Mouse (Mus musculus): ENCODE measurements around the gene Rps27a. TPM values are rescaled to one million over a fixed set of nuclear protein-coding genes. Genes with fewer than 3 reads are reported as not detected.
A peak's percentile ranks its signal among the peaks of the same experiment; 100 is the strongest.
"Not testable (repeated sequence)": the region's sequence is repeated elsewhere in the genome, so short reads cannot be mapped to it uniquely, and the experiment has no call there.

The Rps27a gene
- total RNA-seq (2021), result 100 to 1,000 TPM; 479 to 533 TPM
- long read RNA-seq, experiment 1, transcript Rps27a-202 (6 exons, 791 nt), result major isoform, 80 of 95 reads
- long read RNA-seq, experiment 1, transcript Rps27a-201 (5 exons, 637 nt), result minor isoform, 8 of 95 reads
- long read RNA-seq, experiment 1, partial matches to known transcripts, result 0 of 95 reads
- long read RNA-seq, experiment 1, other reads (novel, unspliced or antisense), result 7 of 95 reads
- long read RNA-seq, experiment 2, transcript Rps27a-202 (6 exons, 791 nt), result major isoform, 93 of 116 reads
- long read RNA-seq, experiment 2, transcript Rps27a-201 (5 exons, 637 nt), result minor isoform, 12 of 116 reads
- long read RNA-seq, experiment 2, partial matches to known transcripts, result 0 of 116 reads
- long read RNA-seq, experiment 2, other reads (novel, unspliced or antisense), result 9 of 116 reads

DNA sequence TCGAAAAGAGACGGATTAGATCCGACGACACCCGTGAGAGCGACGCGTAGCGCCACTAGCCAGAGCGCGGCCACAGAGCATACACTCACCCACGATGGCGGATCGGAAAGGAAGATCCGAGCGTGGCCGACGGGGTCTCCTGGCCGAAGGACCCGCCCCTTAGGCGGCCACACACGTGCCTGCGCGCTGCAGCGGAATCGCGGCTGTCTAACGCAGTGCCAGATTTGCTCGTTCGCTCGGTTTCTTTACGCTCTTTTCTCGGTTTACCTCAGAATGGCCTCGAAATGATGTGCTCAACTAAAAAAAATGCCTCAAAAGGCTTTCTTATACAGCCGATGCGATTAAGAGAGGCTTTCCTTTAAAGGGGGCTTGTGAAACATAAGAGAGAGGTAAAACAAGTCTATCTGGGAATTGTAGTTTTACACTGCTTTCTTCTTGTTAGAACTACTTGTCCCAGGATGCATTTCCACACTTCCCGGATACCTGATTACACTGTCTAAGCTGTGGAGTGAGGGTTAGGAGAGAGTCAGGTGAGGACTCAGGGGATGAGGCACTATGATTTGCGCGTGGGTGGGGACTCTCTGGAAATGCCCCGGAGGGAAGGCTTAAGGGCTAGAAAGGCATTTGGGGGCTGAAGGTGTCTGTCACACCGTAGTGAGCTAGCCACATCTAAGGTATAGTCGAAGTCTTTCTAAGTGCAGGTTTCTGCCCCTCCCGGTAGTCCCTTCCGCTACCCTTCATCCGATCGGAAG, at the start of gene Rps27a, which contains the start of gene Clhc1:
TSS of gene Rps27a (minus strand) at position 358 of the 752 bp plus-strand sequence.
TSS of gene Clhc1 (plus strand) at position 199 of the 752 bp plus-strand sequence.
- peak; percentile 93 to 94 for DNase-seq (ENCODE audit: low spot score in 2 of 2)

DNA sequence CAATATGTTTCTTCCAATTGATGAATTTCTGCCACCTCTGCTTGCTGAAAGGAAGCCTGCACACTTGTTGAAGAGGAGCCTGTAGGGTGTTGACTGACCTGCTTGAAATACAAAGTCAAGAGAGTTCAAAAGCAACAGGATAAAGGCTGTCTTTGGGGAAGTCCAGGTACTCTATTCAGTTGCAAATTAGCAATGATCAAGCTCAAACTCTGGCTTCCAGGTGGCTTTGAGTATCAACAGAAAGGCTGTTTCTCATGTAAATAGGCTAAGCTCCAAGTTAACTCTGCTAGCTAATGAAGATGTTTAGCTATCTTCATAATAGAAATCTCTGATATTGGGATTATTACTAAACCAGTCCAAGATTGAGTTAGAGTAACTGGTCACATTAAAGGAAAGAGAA, 49.2 kb upstream of the Rps27a start:
- no peak for DNase-seq (ENCODE audit: low spot score in 2 of 2)

DNA sequence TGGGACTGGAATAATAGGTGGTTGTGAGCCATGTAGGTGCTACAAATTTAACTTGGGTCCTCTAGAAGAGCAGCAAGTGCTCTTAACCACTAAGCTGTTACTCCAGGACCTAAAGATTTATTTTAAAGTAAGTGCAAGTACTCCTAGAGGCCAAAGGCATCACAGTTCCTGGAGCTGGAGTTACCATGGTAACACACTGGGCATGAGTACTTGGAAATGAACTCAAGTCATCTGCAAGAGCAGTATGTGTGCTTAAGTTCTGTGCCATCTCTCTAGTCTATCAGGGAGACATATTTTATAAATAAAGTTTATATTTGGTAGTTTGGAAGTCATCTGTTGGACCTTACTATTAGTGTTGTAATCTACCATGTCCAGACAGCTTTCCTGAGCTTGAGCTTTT, 47.3 kb upstream of the Rps27a start:
- no peak for DNase-seq (ENCODE audit: low spot score in 2 of 2)

DNA sequence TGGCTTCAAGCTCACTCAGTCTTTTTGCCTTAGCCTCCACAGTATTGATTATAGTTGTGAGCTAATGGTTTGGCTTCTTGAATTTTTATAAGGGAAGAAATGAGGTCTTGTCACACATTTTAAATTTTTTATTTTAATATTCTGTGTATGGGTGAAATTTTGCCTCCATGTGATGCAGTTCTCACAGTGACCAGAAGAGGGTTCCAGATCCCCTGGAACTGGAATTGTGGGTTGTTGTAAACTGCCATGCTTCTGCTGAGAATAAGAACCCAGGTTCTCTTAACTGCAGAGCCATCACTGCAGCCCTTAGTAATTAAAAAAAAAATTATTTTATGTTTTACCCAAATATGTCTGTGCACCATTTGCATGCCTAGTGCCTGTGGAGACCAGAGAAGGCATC, 31.7 kb upstream of the Rps27a start:
- DNase-seq (ENCODE audit: low spot score in 2 of 2), result no peak

DNA sequence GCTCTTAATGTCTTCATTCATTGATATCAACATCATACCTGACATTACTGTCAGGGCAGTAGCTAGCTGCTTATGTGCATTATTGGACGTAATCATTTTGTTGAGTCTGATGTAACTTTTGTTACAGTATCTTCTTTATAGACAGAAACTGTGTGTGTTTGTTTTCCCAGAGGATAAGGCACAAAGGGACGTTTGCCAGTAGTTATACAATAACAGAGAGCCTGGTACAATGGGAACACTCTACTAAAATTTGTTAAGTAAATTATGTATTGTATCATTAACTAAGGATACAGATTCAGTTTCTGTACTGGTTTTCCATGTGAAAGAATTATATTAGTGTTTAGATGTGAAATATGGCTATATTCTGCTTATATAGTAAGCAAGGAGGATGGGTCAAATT, 24.7 kb upstream of the Rps27a start:
- no peak for DNase-seq (ENCODE audit: low spot score in 2 of 2)

DNA sequence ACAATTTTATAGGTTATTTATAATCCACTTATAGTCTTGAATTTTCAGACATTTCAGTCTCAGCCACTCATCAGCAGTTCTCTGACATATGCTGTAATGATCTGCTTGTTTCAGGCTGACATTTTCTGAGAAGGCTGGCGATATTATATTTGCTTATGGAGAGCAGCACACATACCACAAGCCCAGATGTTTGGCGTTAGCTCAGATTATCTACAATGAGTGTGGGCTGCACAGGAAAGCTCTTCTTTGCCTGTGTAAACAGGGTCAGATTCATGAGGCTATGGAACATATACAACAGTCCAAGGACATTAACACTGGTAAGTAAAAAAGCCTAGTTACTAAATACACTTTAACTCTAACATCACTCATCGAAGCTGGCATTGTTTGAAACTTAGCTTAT, 23.6 kb upstream of the Rps27a start:
- DNase-seq (ENCODE audit: low spot score in 2 of 2), result no peak

DNA sequence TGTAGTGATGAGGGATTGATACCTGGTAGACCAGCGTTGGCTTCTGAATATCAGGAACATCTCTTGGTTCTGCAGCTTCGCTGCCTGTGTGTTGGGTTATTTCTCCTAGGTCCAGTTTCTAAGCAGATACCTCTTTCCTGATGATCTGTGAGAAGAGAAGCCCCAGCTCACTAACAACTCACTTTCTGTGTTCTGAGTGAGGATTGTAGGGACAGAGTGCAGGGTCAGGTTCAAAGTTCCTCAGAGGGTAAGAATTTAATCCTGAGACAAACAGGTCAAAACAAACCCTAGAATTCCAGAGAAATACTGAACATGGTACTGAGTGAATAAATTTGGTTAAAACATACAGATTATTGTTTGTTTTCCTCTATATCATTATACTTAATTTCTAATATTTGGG, 15.5 kb upstream of the Rps27a start:
- no peak for DNase-seq (ENCODE audit: low spot score in 2 of 2)

DNA sequence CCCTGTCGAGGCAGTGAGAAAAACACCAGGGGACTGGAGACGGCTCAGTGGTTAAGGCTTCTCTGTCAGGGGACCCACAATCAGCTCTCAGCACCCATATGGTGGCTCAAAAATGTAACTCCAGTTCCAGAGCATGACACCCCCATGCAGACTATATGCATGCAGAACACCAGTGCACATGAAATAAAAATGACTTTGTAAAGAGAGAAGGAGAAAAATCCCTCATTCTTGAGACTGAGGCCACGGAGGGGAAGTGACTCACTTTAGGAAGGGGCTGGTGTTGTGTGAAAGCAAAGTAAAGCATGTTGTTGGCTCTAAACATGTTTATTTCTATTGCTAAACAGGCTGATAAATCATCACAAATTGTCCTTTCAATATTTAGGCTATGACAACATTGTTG, 13.1 kb upstream of the Rps27a start:
- no peak for DNase-seq (ENCODE audit: low spot score in 2 of 2)

DNA sequence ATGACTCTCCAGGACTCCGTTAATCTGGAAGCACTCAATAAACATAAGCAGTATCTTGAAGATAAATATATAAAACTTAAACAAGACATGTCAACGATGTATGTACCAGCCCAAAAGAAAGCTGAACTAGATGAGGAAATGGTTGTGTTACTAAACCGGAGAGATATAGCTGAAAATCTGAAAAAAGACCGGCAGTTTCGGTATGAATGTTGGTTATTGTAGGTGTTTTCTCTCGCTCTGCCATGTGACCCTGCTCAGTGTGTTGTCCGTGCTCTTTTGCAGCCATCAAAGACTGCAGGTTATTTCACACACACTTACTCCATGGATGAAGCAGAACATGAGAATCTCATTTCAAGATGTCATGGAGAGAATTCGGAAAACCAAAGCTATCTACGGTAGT, 12.5 kb upstream of the Rps27a start:
- no peak for DNase-seq (ENCODE audit: low spot score in 2 of 2)

DNA sequence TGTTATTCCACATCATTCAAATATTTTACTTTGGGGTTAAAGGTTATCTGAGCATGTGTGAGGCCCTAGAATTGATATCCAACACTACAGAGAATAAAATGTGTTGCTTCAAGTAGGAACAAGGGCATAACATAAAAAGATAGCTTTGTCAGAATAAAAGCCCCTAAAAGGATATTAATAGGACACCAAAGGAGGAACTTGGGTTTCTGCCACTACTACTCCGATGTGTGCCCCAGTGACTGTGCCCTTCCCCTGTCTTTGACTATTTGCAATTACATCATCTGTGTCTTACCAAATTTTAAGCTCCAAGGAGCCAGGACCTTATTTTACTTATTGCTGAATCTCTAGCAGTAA, 1.5 kb upstream of the Rps27a start:
- DNase-seq (ENCODE audit: low spot score in 2 of 2), result no peak

DNA sequence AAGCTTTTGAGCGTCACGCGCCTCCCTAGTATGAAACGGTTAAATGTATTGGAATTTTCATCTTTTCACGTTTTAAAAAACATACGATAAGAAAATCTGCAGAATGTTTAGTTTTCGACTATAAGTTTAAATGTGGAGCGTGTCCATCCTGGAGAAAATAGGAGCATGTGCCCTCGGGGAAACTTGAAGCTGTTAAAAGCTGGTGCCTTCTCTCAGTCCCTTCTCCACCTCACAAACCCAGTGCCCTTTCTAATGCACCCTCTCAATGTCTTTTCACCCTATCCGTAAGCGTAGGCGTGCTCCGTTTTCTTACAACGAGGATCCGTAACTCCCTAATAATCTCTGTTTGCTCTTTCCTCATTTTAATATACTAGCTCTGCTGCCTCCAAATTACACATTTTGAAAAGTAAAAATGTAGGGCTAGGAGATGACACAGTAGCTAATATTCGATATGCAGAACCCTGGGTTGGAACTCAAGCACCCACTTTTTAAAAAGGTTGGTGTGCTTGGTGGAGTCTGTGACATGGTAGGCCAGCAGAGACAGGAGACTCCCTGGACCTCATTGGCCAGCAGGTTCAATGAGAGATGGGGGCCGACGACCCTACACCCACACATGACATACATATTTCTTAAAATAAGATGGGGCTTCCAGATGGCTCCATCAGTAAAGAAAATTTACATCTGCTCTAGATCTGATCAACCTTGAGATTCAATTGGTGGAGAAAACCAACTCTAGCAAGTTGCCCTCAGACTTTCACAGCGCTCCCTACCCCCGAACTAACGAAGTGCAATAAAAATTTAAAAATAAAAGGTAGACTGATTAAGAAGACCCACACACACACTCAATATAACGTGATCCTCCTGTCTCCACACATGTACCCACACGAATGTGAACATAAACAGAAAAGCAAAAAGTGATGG, 855 bp upstream of the Rps27a start:
- no peak for DNase-seq (ENCODE audit: low spot score in 2 of 2)

DNA sequence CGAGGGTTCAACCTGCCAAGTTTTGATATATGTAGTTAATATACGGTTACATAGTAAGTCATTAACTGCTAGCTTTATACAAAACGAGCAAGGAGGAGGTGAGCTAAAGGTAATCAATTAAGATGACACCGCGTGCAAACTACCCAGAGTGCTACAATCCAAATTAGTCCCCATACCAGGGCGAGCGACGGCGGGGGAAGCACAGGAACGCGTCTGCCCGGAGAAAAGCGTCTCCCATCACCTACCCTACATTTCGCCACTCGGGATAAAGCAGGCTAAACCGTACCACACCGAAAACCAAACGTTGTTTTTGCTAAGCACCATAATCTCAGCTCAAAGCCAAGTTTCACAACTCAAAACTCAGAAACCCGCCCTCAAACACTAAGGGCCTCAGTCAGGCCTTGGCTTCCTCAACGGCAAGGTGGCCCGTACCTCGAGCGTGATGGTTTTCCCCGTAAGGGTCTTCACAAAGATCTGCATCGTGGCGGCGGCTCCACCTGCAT, 609 bp downstream of the Rps27a start:
- no peak for DNase-seq (ENCODE audit: low spot score in 2 of 2)

DNA sequence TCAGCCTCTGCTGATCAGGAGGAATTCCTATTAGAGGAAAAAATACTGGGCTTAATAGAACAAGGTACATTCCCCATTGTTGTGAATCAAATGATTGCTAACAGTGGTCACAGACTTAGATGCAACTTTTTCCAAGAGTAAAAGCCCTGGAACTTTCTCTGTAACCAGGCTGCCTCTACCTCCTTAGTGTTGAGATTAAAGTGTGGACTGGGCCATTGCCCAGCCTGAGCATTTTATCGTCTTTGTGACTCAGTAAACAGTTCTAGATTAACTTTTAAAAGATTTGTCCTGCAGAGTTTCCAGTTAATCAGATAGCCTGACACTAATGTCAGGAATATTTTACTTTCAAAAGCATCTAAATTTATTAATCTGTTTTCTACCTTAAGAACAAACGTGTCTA, 1.1 kb downstream of the Rps27a start:
- no peak for DNase-seq (ENCODE audit: low spot score in 2 of 2)

DNA sequence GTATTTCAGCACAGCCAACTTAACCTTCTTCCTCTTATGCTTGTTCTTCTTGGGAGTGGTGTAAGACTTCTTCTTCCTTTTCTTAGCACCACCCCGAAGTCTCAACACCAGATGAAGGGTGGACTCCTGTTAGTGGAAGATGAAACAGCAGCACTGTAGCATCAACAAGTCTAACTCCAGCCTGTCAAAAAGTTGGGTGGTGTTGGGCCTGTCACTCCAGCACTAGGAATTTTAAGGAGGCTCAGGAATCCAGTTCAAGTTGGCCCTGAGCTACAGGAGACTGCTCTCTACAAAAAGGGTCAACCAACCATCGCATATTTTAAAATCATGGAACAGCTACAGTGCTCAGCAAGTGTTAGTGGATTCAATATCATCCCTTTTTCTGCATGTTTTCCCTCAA, 1.6 kb downstream of the Rps27a start:
- not testable (repeated sequence) for DNase-seq (ENCODE audit: low spot score in 2 of 2)

DNA sequence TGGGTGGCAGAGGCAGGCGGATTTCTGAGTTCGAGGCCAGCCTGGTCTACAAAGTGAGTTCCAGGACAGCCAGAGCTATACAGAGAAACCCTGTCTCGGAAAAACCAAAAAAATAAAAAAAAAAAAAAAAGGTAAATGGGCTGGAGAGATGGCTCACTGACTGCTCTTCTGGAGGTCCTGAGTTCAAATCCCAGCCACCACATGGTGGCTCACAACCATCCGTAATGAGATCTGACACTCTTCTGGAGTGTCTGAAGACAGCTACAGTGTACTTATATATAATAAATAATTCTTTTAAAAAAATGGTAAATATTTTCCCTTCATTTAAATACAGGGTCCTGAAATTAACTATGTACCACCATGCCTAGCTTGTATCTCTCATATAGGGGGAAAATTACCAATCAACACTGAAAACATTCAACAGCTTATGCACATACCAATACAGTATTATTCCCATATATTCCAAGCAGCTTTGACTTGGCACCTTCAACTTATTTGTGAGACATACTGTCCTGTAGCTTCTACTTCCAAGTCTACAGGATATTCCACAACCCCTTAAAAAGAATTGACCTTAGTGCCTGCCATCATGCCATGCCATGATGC, 2.7 kb downstream of the Rps27a start:
- DNase-seq (ENCODE audit: low spot score in 2 of 2), result not testable (repeated sequence)

DNA sequence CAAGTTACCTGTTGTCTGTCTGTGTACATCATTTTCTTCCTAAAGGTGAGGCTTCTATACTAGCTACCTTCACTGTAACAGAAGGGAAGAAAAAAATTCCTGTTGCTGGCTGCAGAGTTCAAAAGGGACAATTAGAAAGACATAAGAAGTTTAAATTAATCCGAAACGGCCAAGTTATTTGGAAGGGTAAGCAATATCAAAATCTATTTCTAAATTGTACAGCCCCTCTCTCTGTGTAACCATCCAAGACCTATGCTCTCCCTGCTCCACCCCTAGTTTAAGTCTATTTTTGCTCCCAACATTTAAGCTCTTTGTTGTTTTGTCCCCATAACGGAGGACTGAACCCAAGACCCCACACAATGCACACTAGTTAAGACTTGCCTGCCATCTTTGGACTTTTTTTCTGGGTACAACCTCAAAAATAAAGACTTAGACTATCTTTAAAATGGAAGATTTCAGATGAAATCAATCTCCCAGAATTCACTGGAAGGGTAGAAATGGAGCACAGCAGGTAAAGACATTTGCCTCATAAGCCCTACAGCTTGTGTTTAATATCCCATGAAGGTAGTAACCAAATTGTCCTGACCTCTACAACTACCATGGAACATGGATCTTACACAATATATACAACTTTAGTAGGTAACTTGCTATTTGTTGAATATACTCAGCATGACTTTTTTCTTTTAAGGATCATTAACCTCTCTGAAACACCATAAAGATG, 3.5 kb downstream of the Rps27a start:
- DNase-seq (ENCODE audit: low spot score in 2 of 2), result no peak

DNA sequence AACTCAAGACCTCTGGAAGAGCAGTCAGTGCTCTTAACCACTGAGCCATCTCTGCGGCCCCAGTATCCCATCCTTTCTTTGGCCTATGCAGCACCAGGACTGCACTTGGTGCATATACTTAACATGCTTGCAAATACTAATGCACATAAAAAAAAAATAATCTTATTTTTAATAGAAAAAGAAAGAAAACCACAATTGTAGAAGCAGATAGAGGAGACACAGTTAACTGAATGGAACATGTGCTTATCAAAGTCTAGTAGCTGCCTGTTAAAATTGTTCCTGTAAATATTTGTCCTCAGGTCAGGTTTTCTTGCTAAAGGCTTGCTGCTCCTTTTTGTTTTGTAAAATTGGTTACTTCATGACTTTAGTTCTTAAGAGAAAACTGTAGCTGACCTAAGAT, 9.7 kb downstream of the Rps27a start:
- DNase-seq (ENCODE audit: low spot score in 2 of 2), result no peak

DNA sequence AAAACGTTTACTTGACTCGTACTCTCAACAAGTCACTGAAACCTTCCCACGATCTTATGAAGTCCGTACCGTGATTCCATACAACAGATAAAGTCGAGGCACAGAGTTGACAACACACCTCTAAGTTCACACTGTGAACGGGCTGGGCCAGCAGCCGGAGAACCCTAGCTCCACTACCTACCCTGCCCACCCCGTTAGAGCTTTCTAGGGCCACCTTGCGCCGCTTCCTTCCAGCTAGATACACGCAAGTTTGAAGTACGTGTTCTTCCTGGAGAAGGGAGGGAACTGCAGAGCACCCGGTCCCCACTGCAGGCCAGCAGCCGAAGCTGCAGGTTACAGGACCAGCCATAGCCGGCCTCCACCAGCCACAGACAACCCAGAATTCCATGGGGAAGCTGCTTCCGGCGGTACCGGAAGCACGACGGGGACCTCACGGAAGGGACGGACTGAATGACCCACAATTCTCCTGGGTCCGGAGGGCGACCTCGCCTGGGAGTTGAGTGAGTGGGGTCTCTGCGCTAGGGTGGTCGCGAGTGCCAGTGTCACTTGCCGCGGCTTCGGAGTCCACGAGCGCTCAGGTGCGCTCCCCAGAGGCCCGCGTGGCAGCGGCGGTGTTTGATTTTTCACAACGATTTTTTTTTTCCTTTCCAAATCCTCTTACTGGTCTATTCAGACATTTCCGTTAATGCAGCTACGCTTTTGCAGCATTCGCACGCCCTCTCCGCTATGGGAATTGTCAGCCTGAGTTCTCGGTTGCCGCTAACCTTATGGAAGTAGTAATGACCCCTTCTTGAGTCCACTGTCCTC, 21.7 kb downstream of the Rps27a start, which contains the start of gene Mtif2:
TSS of gene Mtif2 (plus strand) at position 421 of the 807 bp plus-strand sequence.
- DNase-seq (ENCODE audit: low spot score in 2 of 2), result peak; percentile 74 to 82

Measured in left cerebral cortex, adult 18-20 months (tissue).